Mouse (Mus musculus) heart, postnatal 0 days (tissue): Measurements from ENCODE around the gene Cdk13. TPM values are rescaled to one million over a fixed set of nuclear protein-coding genes. Genes with fewer than 3 reads are reported as not detected.

ENCODE experiments used
- ATAC-seq: fragments of 200-750 bp; cut with Nextera tagmentation; 2 replicates; pipeline ENCODE4 v1.8.0; 2017; ENCODE audit warnings: low read depth, moderate number of reproducible peaks, moderate library complexity; ENCODE audit not compliant: insufficient read depth
- DNase-seq: peaks from one replicate; pipeline ENCODE4 v3.0.0-alpha.2; 2016; ENCODE audit warnings: low spot score
- H3K27ac ChIP-seq: fragments of 300-500 bp; sonication (generic); 2 replicates; pipeline ENCODE4 v1.5.1; 2014; ENCODE audit warnings: low read depth, mild to moderate bottlenecking
- H3K27me3 ChIP-seq: fragments of 300-500 bp; sonication (generic); 2 replicates; pipeline ENCODE4 v1.6.1; 2014; ENCODE audit warnings: low read length, mixed read lengths; ENCODE audit not compliant: control insufficient read depth, insufficient read depth
- H3K36me3 ChIP-seq: fragments of 300-500 bp; sonication (generic); replicated peaks from 2 replicates; pipeline ENCODE4 v1.6.1; 2014; ENCODE audit warnings: low read length, mixed read lengths; ENCODE audit not compliant: control insufficient read depth, insufficient read depth
- H3K4me1 ChIP-seq: fragments of 300-500 bp; sonication (generic); 2 replicates; pipeline ENCODE4 v1.6.1; 2014; ENCODE audit warnings: antibody characterized with exemption; ENCODE audit not compliant: control insufficient read depth, insufficient read depth
- H3K4me2 ChIP-seq: fragments of 300-500 bp; sonication (generic); 2 replicates; pipeline ENCODE4 v1.6.1; 2014; ENCODE audit warnings: low read depth, mild to moderate bottlenecking, low read length, moderate library complexity
- H3K4me3 ChIP-seq: fragments of 300-500 bp; sonication (generic); 2 replicates; pipeline ENCODE4 v1.5.1; 2014; ENCODE audit warnings: low read depth, low read length
- H3K9ac ChIP-seq: fragments of 300-500 bp; sonication (generic); replicated peaks from 2 replicates; pipeline ENCODE4 v1.6.1; 2014; ENCODE audit warnings: low read depth, low read length, mixed read lengths
- H3K9me3 ChIP-seq: fragments of 300-500 bp; sonication (generic); replicated peaks from 2 replicates; pipeline ENCODE4 v1.6.1; 2016; ENCODE audit warnings: low read length; ENCODE audit not compliant: control insufficient read depth
- CTCF ChIP-seq: IDR thresholded peaks from 2 replicates; pipeline ENCODE4 v1.5.1; 2016; ENCODE audit warnings: antibody characterized with exemption, control low read depth, low read depth
- EP300 ChIP-seq: IDR thresholded peaks from 2 replicates; pipeline ENCODE4 v1.6.1; 2016; ENCODE audit warnings: antibody characterized with exemption, low read depth
- WGBS: fragments of 180-500 bp; shearing (Covaris S2); extraction: QIAGEN DNeasy Blood & Tissue Kit; methylation state at CpG from one replicate; pipeline ENCODE4 v1.1.7; 2014; 5-methylcytosine and 5-hydroxymethylcytosine counted together
- polyA plus RNA-seq: library from polyadenylated mRNA; unstranded; fragments of >200 nt; fragmentation: Nextera tagmentation; extraction: Ambion mirVana; gene quantifications from 2 replicates; pipeline ENCODE4 v1.2.1, GENCODE M21; 2015
- total RNA-seq: library from RNA; depleted of rRNA; stranded (reverse); fragments of >200 nt; gene quantifications from 2 replicates; pipeline ENCODE4 v1.2.3, GENCODE M21; 2014; ENCODE audit warnings: low replicate concordance

Cdk13 gene
- total and polyA plus RNA-seq, 2 experiments from 2014 or later, result 7.9 to 55.0 TPM

- Histone ChIP-seq H3K4me1 (no peaks in the 10 kb centered on the region), H3K4me2 (no peak overlapping the region), H3K27me3 (no peaks in the 10 kb centered on the region), H3K4me3 (no peak overlapping the region), H3K9ac (no peak overlapping the region), H3K36me3 (no peaks in the 10 kb centered on the region), H3K9me3 (no peaks in the 10 kb centered on the region), H3K27ac (no peak overlapping the region)
- 84% methylated on average over 5 of the region's 5 CpGs for WGBS
- no peak for ATAC-seq
- TF ChIP-seq CTCF (no peak), EP300 (no peak)
- DNase-seq, result no peak
These were observed 21.3 kb downstream of the Cdk13 start for GRCm38 (mm10) chr13:17783643-17784042.

DNA sequence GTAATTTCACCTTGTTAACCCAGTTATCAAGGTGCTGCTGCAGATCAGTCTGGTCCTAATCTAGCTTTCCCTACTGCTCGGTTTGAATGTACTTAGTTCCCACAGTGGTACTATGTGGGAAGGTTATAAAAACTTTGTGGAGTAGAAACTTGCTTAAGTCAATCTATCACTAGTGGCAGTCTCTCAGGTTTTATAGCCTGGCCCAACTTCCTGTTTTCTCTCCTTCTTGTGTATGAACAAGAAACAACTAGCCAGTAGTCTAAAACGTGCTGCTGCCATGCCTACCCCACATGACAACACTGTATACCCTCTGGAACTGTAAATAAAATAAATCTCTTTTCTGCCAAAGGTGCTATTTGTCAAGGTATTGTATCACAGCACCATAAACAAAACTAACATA, 25.0 kb downstream of the Cdk13 start:
- Histone ChIP-seq H3K27me3 (no peaks in the 10 kb centered on the region), H3K36me3 (no peaks in the 10 kb centered on the region), H3K9me3 (0 out of 2 replicates have a peak, but pooled peaks cover 4% of the 10 kb centered on the region), H3K4me2 (no peak overlapping the region), H3K9ac (no peak overlapping the region), H3K4me1 (no peaks in the 10 kb centered on the region), H3K27ac (no peak overlapping the region), H3K4me3 (no peak overlapping the region)
- DNase-seq (no peak), ATAC-seq (no peak)
- WGBS, result 40% methylated on average over 2 of the region's 2 CpGs
- TF ChIP-seq EP300, result no peak
- TF ChIP-seq CTCF, result no peak

DNA sequence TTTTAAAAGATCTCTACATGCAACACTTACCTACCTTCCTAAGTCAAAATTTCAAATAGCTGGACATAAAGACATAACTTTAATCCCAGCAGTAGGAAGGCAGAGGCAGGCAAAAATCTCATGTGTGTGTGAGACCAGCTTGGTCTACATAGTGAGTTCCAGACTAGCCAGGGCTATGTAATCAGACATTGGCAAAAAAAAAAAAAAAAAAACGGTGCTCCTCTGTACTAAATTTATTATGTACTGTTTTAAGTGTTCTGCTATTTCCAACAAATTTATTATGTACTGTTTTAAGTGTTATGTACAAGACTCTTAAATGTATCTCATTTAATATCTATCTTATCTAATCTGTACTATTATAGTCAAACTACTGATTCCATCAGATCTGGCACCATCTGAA, 28.6 kb downstream of the Cdk13 start:
- Histone ChIP-seq H3K4me1 (no peaks in the 10 kb centered on the region), H3K9me3 (0 out of 2 replicates have a peak, but pooled peaks cover 4% of the 10 kb centered on the region), H3K9ac (no peak overlapping the region), H3K4me2 (no peak overlapping the region), H3K27me3 (no peaks in the 10 kb centered on the region), H3K4me3 (no peak overlapping the region), H3K27ac (no peak overlapping the region), H3K36me3 (peaks cover 8% of the 10 kb centered on the region)
- 64% methylated on average over 1 of the region's 1 CpGs for WGBS
- no peak for TF ChIP-seq EP300
- no peak for TF ChIP-seq CTCF
- ATAC-seq, result no peak
- no peak for DNase-seq

DNA sequence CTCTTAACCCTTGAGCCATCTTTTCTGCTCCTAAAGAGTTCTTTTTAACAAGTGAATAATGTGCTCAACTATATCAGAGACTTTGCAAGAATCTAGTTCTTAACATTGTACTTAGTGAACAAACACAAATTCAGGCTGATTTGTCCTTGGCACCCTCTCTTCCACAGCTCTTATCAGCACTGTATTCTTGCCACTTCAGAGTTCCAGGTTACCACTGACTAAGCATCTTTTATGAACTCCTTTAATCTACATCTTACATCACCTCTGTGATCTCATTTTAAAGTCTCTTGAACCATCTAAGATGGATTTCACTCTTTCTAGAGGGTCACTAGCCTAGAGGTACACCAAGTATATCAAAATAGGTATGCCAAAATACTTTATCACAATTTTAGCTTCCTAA, 29.5 kb downstream of the Cdk13 start:
- no peak overlapping the region for H3K9ac ChIP-seq
- ATAC-seq (no peak), DNase-seq (no peak)
- no peak overlapping the region for H3K4me2 ChIP-seq
- 0 out of 2 replicates have a peak, but pooled peaks cover 4% of the 10 kb centered on the region for H3K9me3 ChIP-seq
- no peaks in the 10 kb centered on the region for H3K4me1 ChIP-seq
- H3K27me3 ChIP-seq, result no peaks in the 10 kb centered on the region
- H3K36me3 ChIP-seq, result peaks cover 8% of the 10 kb centered on the region
- no peak overlapping the region for H3K4me3 ChIP-seq
- H3K27ac ChIP-seq, result no peak overlapping the region
- TF ChIP-seq EP300 (no peak), CTCF (no peak)

DNA sequence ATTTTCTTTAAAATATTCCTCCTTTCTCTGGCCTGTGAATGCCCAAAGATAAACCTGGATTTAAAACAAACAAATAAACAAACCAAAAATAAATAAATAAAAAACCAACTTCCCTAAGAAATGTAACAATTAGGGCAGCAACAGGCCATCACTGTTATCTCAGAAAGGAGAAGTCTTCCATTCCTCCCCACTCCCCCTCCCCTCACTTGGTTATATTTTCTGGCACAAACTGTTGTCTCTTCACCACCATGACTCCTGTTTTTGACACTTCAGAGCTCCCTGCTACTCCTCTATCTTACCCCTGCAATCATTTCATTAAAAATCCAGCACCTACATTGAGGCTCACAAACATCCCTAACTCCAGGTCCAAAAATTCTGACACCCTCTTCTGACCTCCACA, 31.8 kb downstream of the Cdk13 start:
- Histone ChIP-seq H3K4me1 (no peaks in the 10 kb centered on the region), H3K36me3 (peaks cover 8% of the 10 kb centered on the region), H3K27ac (no peak overlapping the region), H3K9me3 (0 out of 2 replicates have a peak, but pooled peaks cover under 1% of the 10 kb centered on the region), H3K27me3 (no peaks in the 10 kb centered on the region), H3K9ac (no peak overlapping the region), H3K4me2 (no peak overlapping the region), H3K4me3 (no peak overlapping the region)
- TF ChIP-seq EP300 (no peak), CTCF (no peak)
- ATAC-seq (no peak), DNase-seq (no peak)

DNA sequence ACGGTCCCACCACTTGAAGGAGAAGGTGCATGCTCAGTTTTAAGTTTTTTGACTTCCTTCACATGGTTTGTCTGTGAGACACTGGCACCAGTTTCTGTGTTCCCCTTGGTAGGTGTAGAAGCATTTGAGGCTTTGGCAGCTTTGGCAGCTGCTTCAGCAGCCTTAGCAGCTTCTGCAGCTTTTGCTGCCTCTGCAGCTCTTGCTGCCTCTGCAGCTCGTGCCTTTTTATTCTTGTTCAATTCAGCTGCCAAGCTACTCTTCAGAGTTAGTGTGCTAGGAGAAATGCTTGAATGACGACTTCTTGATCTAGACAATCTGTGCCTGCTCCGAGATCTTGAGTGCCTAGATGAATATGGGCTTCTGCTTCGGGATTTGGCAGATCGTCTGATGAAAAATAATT, 32.3 kb downstream of the Cdk13 start:
- Histone ChIP-seq H3K27me3 (no peaks in the 10 kb centered on the region), H3K27ac (no peak overlapping the region), H3K36me3 (peaks cover 8% of the 10 kb centered on the region), H3K4me3 (no peak overlapping the region), H3K4me2 (no peak overlapping the region), H3K9me3 (no peaks in the 10 kb centered on the region), H3K4me1 (no peaks in the 10 kb centered on the region), H3K9ac (no peak overlapping the region)
- DNase-seq (no peak), ATAC-seq (no peak)
- 64% methylated on average over 6 of the region's 6 CpGs for WGBS
- TF ChIP-seq CTCF, result no peak
- TF ChIP-seq EP300, result no peak
